Comparison of ENCODE assay signal across 42 mouse cellular contexts in genomic region chr9:25044325-25044724, GRCm38 (mm10). TPM values are rescaled to one million over a fixed set of nuclear protein-coding genes. Genes with fewer than 3 reads are reported as not detected.
"Had no signal": no experiment of that assay in that cellular context is flagged by ENCODE, and none has a peak within 500 bp of the region (broad histone marks: within the 10 kb centered on the region; RNA-seq: fewer than 3 reads in every experiment).

No protein-coding gene starts in this region.

- H3K9ac ChIP-seq: heart, embryonic 13.5 days; heart, embryonic 15.5 days; hindbrain, embryonic 12.5 days; hindbrain, embryonic 13.5 days; hindbrain, embryonic 14.5 days; hindbrain, embryonic 15.5 days; intestine, embryonic 15.5 days; kidney, embryonic 15.5 days had no signal

- H3K9me3 ChIP-seq: heart, embryonic 13.5 days; heart, embryonic 15.5 days; hindbrain, embryonic 10.5 days; hindbrain, embryonic 12.5 days; hindbrain, embryonic 13.5 days; hindbrain, embryonic 15.5 days; intestine, embryonic 15.5 days; kidney, embryonic 15.5 days had no signal

- H3K4me3 ChIP-seq: heart, embryonic 13.5 days; heart, embryonic 15.5 days; hindbrain, embryonic 10.5 days; hindbrain, embryonic 12.5 days; hindbrain, embryonic 13.5 days; hindbrain, embryonic 15.5 days; intestine, embryonic 15.5 days; kidney, embryonic 15.5 days; layer of hippocampus, adult 2 months; left cerebral cortex, adult 2 months had no signal

- H3K27ac ChIP-seq: heart, embryonic 13.5 days; heart, embryonic 15.5 days; hindbrain, embryonic 10.5 days; hindbrain, embryonic 12.5 days; hindbrain, embryonic 13.5 days; hindbrain, embryonic 14.5 days; hindbrain, embryonic 15.5 days; hindbrain, postnatal 0 days; intestine, embryonic 15.5 days; kidney, embryonic 15.5 days; kidney, postnatal 0 days; layer of hippocampus, adult 2 months; left cerebral cortex, adult 2 months had no signal

- H3K27me3 ChIP-seq: heart, embryonic 13.5 days; heart, embryonic 15.5 days; hindbrain, embryonic 12.5 days; hindbrain, embryonic 13.5 days; hindbrain, embryonic 15.5 days; intestine, embryonic 15.5 days; kidney, embryonic 15.5 days had no signal

- ATAC-seq: hindbrain, embryonic 16.5 days; hindbrain, postnatal 0 days; inflammation-experienced regulatory T-cells, adult 6 months; intestine, embryonic 15.5 days; intestine, embryonic 16.5 days; intestine, postnatal 0 days had no signal

- DNase-seq: heart, postnatal 10 days; heart, postnatal 14 days; heart, postnatal 36 days; heart, postnatal 4 days; kidney, adult 11 months; kidney, adult 18-20 months; kidney, adult 2 months; kidney, adult 8-10 months; kidney, adult 9 months; kidney, postnatal 10 days; kidney, postnatal 14 days; kidney, postnatal 25 days; kidney, postnatal 36 days; kidney, postnatal 4 days; layer of hippocampus, adult 9-11 months; layer of hippocampus, postnatal 36 days had no signal

- H3K4me2 ChIP-seq: heart, embryonic 11.5 days; heart, embryonic 13.5 days; heart, embryonic 15.5 days; hindbrain, embryonic 12.5 days; hindbrain, embryonic 13.5 days; hindbrain, embryonic 14.5 days; hindbrain, embryonic 15.5 days; intestine, embryonic 15.5 days; kidney, embryonic 15.5 days had no signal

- H3K4me1 ChIP-seq: hindbrain, embryonic 10.5 days; hindbrain, embryonic 13.5 days; hindbrain, embryonic 15.5 days had no signal

- H3K36me3 ChIP-seq: heart, embryonic 13.5 days; heart, embryonic 15.5 days; hindbrain, embryonic 10.5 days; hindbrain, embryonic 12.5 days; hindbrain, embryonic 13.5 days; hindbrain, embryonic 15.5 days; intestine, embryonic 15.5 days; kidney, embryonic 15.5 days had no signal

RNA-seq across cellular contexts. Expression of gene Gm10181, which starts 44.9 kb away (rescaled TPM):
- polyA plus RNA-seq: heart, embryonic 11.5 days; heart, embryonic 13.5 days; heart, embryonic 14.5 days; heart, embryonic 15.5 days; heart, embryonic 16.5 days; heart, postnatal 0 days; hindbrain, embryonic 10.5 days; hindbrain, embryonic 11.5 days; hindbrain, embryonic 12.5 days; hindbrain, embryonic 13.5 days; hindbrain, embryonic 14.5 days; hindbrain, embryonic 15.5 days; hindbrain, embryonic 16.5 days; hindbrain, postnatal 0 days; inflammation-experienced regulatory T-cells, adult 6 months; intestine, embryonic 14.5 days; intestine, embryonic 15.5 days; intestine, embryonic 16.5 days; intestine, postnatal 0 days; kidney, adult 2 months; kidney, embryonic 14.5 days; kidney, embryonic 15.5 days; kidney, embryonic 16.5 days; kidney, postnatal 0 days; large intestine, adult 2 months had no signal
